Mouse (Mus musculus): Measurements from ENCODE around the gene Crygn. TPM values are rescaled to one million over a fixed set of nuclear protein-coding genes. Genes with fewer than 3 reads are reported as not detected.
"Not testable (repeated sequence)": the region's sequence is repeated elsewhere in the genome, so short reads cannot be mapped to it uniquely, and the experiment has no call there.

Gene Crygn
- polyA plus RNA-seq, 1 experiment, result not detected

GRCm38 (mm10) chr5:24776681-24777080, 18.9 kb upstream of the Crygn start:
- no peak overlapping the region for H3K27ac ChIP-seq (ENCODE audit: insufficient read depth, low read depth, low read length)
- TF ChIP-seq CTCF (IDR thresholded peaks at IDR 0.05; ENCODE audit: extremely low read depth, insufficient read length, insufficient replicate concordance, low read depth, low read length) (no peak), POLR2A (IDR thresholded peaks at IDR 0.05; ENCODE audit: low read depth, low read length) (no peak)
- H3K36me3 ChIP-seq (ENCODE audit: control insufficient read depth, insufficient read depth, low read length), result no peaks in the 10 kb centered on the region
- no peaks in the 10 kb centered on the region for H3K4me1 ChIP-seq (ENCODE audit: control insufficient read depth, insufficient read depth, insufficient read length, low read length)
- 62% methylated on average over 4 of the region's 4 CpGs for WGBS
- no peak overlapping the region for H3K4me3 ChIP-seq (ENCODE audit: low read depth, low read length)
- H3K27me3 ChIP-seq (ENCODE audit: control insufficient read depth, insufficient read depth, low read length), result no peaks in the 10 kb centered on the region

GRCm38 (mm10) chr5:24774549-24774948, 16.7 kb upstream of the Crygn start:
- not testable (repeated sequence) for H3K4me3 ChIP-seq (ENCODE audit: low read depth, low read length); H3K27me3 ChIP-seq (ENCODE audit: control insufficient read depth, insufficient read depth, low read length); H3K36me3 ChIP-seq (ENCODE audit: control insufficient read depth, insufficient read depth, low read length); H3K27ac ChIP-seq (ENCODE audit: insufficient read depth, low read depth, low read length); H3K4me1 ChIP-seq (ENCODE audit: control insufficient read depth, insufficient read depth, insufficient read length, low read length)
- WGBS, result 91% methylated on average over 16 of the region's 16 CpGs

- peaks cover 9% of the 10 kb centered on the region; the same call in 1 of the 2 replicates for H3K4me1 ChIP-seq (ENCODE audit: control insufficient read depth, insufficient read depth, insufficient read length, low read length)
- TF ChIP-seq CTCF (IDR thresholded peaks at IDR 0.05; ENCODE audit: extremely low read depth, insufficient read length, insufficient replicate concordance, low read depth, low read length) (no peak), POLR2A (IDR thresholded peaks at IDR 0.05; ENCODE audit: low read depth, low read length) (no peak)
- 27% methylated on average over 3 of the region's 3 CpGs for WGBS
- H3K36me3 ChIP-seq (ENCODE audit: control insufficient read depth, insufficient read depth, low read length), result no peaks in the 10 kb centered on the region
- no peak overlapping the region for H3K27ac ChIP-seq (ENCODE audit: insufficient read depth, low read depth, low read length)
- no peak overlapping the region for H3K4me3 ChIP-seq (ENCODE audit: low read depth, low read length)
- H3K27me3 ChIP-seq (ENCODE audit: control insufficient read depth, insufficient read depth, low read length), result no peaks in the 10 kb centered on the region
Measured at GRCm38 (mm10) chr5:24756931-24757330, 877 bp downstream of the Crygn start.

- Histone ChIP-seq H3K4me1 (ENCODE audit: control insufficient read depth, insufficient read depth, insufficient read length, low read length) (peaks cover 17% of the 10 kb centered on the region), H3K27me3 (ENCODE audit: control insufficient read depth, insufficient read depth, low read length) (no peaks in the 10 kb centered on the region), H3K36me3 (ENCODE audit: control insufficient read depth, insufficient read depth, low read length) (no peaks in the 10 kb centered on the region), H3K27ac (ENCODE audit: insufficient read depth, low read depth, low read length) (peak overlapping the region; percentile 33), H3K4me3 (ENCODE audit: low read depth, low read length) (peak overlapping the region; percentile 96)
- 7% methylated on average over 2 of the region's 2 CpGs for WGBS
- no peak for TF ChIP-seq CTCF (IDR thresholded peaks at IDR 0.05; ENCODE audit: extremely low read depth, insufficient read length, insufficient replicate concordance, low read depth, low read length)
- no peak for TF ChIP-seq POLR2A (IDR thresholded peaks at IDR 0.05; ENCODE audit: low read depth, low read length)
Measured at GRCm38 (mm10) chr5:24752175-24752498, 5.7 kb downstream of the Crygn start.

- peaks cover 16% of the 10 kb centered on the region for H3K4me1 ChIP-seq (ENCODE audit: control insufficient read depth, insufficient read depth, insufficient read length, low read length)
- 2% methylated on average over 25 of the region's 25 CpGs for WGBS
- H3K4me3 ChIP-seq (ENCODE audit: low read depth, low read length), result peak overlapping the region; percentile 96
- H3K27me3 ChIP-seq (ENCODE audit: control insufficient read depth, insufficient read depth, low read length), result no peaks in the 10 kb centered on the region
- TF ChIP-seq CTCF (IDR thresholded peaks at IDR 0.05; ENCODE audit: extremely low read depth, insufficient read length, insufficient replicate concordance, low read depth, low read length) (no peak), POLR2A (IDR thresholded peaks at IDR 0.05; ENCODE audit: low read depth, low read length) (peak; percentile 37; the same call in 1 of the 2 replicates)
- H3K36me3 ChIP-seq (ENCODE audit: control insufficient read depth, insufficient read depth, low read length), result no peaks in the 10 kb centered on the region
- H3K27ac ChIP-seq (ENCODE audit: insufficient read depth, low read depth, low read length), result peak overlapping the region; percentile 33
Measured at GRCm38 (mm10) chr5:24751305-24752174, 6.3 kb downstream of the Crygn start.

- Histone ChIP-seq H3K27me3 (ENCODE audit: control insufficient read depth, insufficient read depth, low read length) (no peaks in the 10 kb centered on the region), H3K36me3 (ENCODE audit: control insufficient read depth, insufficient read depth, low read length) (no peaks in the 10 kb centered on the region), H3K27ac (ENCODE audit: insufficient read depth, low read depth, low read length) (peak overlapping the region; percentile 80), H3K4me3 (ENCODE audit: low read depth, low read length) (peak overlapping the region; percentile 96), H3K4me1 (ENCODE audit: control insufficient read depth, insufficient read depth, insufficient read length, low read length) (peaks cover 16% of the 10 kb centered on the region)
- TF ChIP-seq CTCF (IDR thresholded peaks at IDR 0.05; ENCODE audit: extremely low read depth, insufficient read length, insufficient replicate concordance, low read depth, low read length), result peak; percentile 86
- TF ChIP-seq POLR2A (IDR thresholded peaks at IDR 0.05; ENCODE audit: low read depth, low read length), result peak; percentile 65
- WGBS, result 3% methylated on average over 58 of the region's 59 CpGs
Measured at GRCm38 (mm10) chr5:24750321-24751304, 7.2 kb downstream of the Crygn start.

GRCm38 (mm10) chr5:24749731-24750130, 8.1 kb downstream of the Crygn start:
- WGBS, result 61% methylated on average over 5 of the region's 5 CpGs
- peaks cover 16% of the 10 kb centered on the region for H3K4me1 ChIP-seq (ENCODE audit: control insufficient read depth, insufficient read depth, insufficient read length, low read length)
- peak overlapping the region; percentile 96; the same call in 1 of the 2 replicates for H3K4me3 ChIP-seq (ENCODE audit: low read depth, low read length)
- TF ChIP-seq POLR2A (IDR thresholded peaks at IDR 0.05; ENCODE audit: low read depth, low read length), result no peak
- TF ChIP-seq CTCF (IDR thresholded peaks at IDR 0.05; ENCODE audit: extremely low read depth, insufficient read length, insufficient replicate concordance, low read depth, low read length), result no peak
- H3K36me3 ChIP-seq (ENCODE audit: control insufficient read depth, insufficient read depth, low read length), result no peaks in the 10 kb centered on the region
- no peaks in the 10 kb centered on the region for H3K27me3 ChIP-seq (ENCODE audit: control insufficient read depth, insufficient read depth, low read length)
- no peak overlapping the region for H3K27ac ChIP-seq (ENCODE audit: insufficient read depth, low read depth, low read length)

All from small intestine, adult 2 months (tissue).